Mouse (Mus musculus) embryonic fibroblast, embryonic 13.5 days (primary cell): ENCODE data around the gene Scn1b.

Source experiments
- CTCF ChIP-seq: IDR thresholded peaks from 2 replicates; pipeline ENCODE4 v1.5.1; 2011; ENCODE audit warnings: mild to moderate bottlenecking, control low read depth, low read length, moderate library complexity, borderline replicate concordance; ENCODE audit not compliant: insufficient read depth
- POLR2A ChIP-seq: IDR thresholded peaks from 2 replicates; pipeline ENCODE4 v1.6.1; 2011; ENCODE audit warnings: low read depth, mild to moderate bottlenecking, control low read depth, low read length, moderate library complexity

DNA sequence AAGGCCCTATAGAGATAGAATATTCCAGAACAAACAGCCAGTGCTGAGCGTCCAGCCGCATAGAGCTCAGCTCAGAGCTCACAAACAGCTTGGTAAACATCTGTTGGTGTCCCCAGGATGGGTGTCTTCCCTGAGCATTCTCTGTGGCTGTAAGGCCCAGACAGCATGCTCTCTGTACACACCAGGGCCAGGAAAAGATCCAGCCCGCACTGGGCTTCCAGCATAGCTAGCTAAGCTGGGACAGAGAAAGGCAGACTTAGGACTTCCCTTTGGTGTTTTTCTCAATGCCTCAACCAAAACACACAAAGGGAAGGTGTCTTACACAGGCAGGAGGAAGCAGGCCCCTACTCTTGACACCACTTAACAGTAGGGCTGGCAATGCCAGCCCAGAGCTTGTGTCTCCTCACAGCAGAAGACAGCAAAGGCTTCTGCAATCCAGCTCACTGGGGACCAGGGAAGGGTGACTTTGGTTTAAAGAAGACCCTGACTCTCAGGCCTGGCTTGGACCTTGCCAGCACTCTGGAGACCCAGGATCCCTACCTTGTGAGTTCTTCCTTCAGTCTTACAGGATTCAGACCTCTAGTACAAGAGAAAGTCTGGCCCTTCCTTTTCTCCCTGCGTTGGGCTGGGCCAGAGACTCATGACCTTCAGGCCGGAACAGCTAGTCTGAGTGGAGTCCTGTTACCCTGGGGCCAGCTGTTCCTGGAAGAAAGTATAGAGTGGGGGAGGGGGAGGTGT is 28.7 kb upstream of the Scn1b start, which contains the start of gene Gramd1a:
- TF ChIP-seq POLR2A, result no peak
- no peak for TF ChIP-seq CTCF
